Mouse (Mus musculus): ENCODE results near the gene Rasal1. TPM values are rescaled to one million over a fixed set of nuclear protein-coding genes. Genes with fewer than 3 reads are reported as not detected.

The Rasal1 gene
- polyA plus RNA-seq, 1 experiment from 2014 or later, result 0.60 TPM

DNA sequence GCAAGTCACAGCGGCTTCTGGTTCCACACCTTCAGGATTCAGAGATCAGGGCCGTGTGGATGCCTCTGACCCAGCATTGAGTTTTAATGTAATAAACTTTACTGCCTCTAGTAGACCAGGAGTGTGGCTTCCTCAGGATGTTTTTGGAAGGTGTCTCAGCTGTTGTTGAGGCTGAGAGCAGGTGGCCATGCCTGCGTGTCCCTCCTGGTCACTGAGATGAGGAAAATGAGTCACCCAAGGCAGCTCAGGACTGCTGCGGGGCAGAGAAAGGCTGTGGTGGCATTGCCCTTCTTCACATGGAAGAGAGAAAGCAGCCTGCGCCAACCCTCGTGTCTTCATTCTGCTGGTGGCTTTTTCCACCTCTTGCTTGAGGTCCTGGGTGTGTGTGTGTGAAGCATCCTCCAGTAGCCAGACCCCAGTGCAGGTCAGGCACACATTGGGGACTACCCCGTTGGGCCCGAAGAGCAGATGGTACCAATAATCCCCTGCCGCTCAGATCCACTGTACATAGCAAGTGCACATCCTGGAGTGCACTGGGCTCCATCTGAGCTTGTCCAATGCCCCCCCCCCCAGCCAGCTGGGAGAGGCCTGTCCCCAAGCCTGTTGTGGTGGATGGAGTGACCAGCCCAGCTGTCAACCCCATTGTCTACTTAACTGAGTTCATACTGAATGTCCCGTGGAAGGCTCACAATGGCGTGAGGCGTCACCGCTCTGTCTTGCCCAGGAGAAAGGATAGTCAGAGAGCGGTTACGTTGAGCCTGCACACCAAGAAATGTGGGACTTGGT lies 20.9 kb upstream of the Rasal1 start:
- H3K4me3 ChIP-seq, result no peak overlapping the region
- WGBS, result 93% methylated on average over 15 of the region's 15 CpGs
- peaks cover 33% of the 10 kb centered on the region for H3K4me1 ChIP-seq
- peaks cover 33% of the 10 kb centered on the region for H3K27me3 ChIP-seq (ENCODE audit: insufficient read depth, poor library complexity, severe bottlenecking)
- DNase-seq (ENCODE audit: low spot score), result no peak
- no peak overlapping the region for H3K27ac ChIP-seq
- H3K9me3 ChIP-seq, result no peaks in the 10 kb centered on the region
- H3K36me3 ChIP-seq, result peaks cover 61% of the 10 kb centered on the region

DNA sequence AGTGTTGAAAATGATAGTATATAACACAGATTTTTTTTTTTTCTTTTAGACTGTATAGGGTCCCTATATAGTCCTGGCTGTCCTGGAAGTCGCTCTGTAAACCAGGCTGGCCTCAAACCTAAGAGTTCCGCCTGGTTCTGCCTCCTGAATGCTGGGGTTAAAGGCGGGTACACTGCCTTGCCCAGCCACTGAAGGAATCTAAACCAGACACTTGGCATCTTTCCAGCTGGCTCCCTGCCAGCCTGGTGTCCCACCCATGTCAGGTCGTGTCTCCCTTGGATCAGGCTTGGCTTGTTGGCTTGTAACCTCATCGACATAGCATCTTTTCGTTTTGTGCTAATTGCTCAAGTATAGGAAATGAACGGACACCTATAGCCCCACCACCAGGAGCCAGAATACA lies 20.0 kb upstream of the Rasal1 start:
- no peak for DNase-seq (ENCODE audit: low spot score)
- Histone ChIP-seq H3K27me3 (ENCODE audit: insufficient read depth, poor library complexity, severe bottlenecking) (peaks cover 40% of the 10 kb centered on the region), H3K4me1 (peaks cover 34% of the 10 kb centered on the region), H3K27ac (no peak overlapping the region), H3K36me3 (peaks cover 51% of the 10 kb centered on the region), H3K4me3 (no peak overlapping the region), H3K9me3 (no peaks in the 10 kb centered on the region)
- 66% methylated on average over 7 of the region's 7 CpGs for WGBS

- Histone ChIP-seq H3K4me1 (peaks cover 39% of the 10 kb centered on the region), H3K4me3 (peak overlapping the region; percentile 54), H3K36me3 (peaks cover 26% of the 10 kb centered on the region), H3K27ac (peak overlapping the region; percentile 63), H3K9me3 (no peaks in the 10 kb centered on the region), H3K27me3 (ENCODE audit: insufficient read depth, poor library complexity, severe bottlenecking) (peaks cover 40% of the 10 kb centered on the region)
- 3% methylated on average over 29 of the region's 29 CpGs for WGBS
- DNase-seq (ENCODE audit: low spot score), result no peak
These were observed 17.5 kb upstream of the Rasal1 start for GRCm38 (mm10) chr5:120631128-120631527.

DNA sequence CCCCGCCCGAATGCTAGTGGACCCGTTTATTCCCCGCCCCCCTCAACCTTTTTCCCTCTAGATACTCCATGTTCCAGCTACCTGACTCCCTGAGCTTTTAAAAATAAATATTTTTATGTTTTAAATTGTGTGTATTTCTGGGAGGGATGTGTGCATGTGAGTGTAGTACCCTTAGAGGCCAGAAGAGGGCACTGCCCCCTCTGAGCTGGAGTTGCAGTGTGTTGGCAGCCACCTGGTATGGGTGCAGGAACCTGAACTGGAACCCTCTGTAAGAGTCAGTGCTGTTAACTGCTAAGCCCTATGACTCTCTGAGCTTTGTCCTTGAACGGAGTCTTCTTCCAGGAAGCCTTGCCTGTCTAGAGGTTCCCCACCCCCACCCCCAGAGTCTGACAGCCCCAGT lies 16.7 kb upstream of the Rasal1 start:
- no peak overlapping the region for H3K27ac ChIP-seq
- no peak for DNase-seq (ENCODE audit: low spot score)
- 0 out of 2 replicates have a peak overlapping the region, but pooled peaks have one; percentile 54 for H3K4me3 ChIP-seq
- H3K9me3 ChIP-seq, result no peaks in the 10 kb centered on the region
- peaks cover 19% of the 10 kb centered on the region for H3K36me3 ChIP-seq
- WGBS, result 78% methylated on average over 5 of the region's 5 CpGs
- peaks cover 40% of the 10 kb centered on the region for H3K27me3 ChIP-seq (ENCODE audit: insufficient read depth, poor library complexity, severe bottlenecking)
- peaks cover 35% of the 10 kb centered on the region for H3K4me1 ChIP-seq

GRCm38 (mm10) chr5:120634131-120634530 lies 14.5 kb upstream of the Rasal1 start, which contains the start of gene Cfap73:
Gene Cfap73, minus strand, starts transcription at chr5:120634235.
- H3K27ac ChIP-seq, result no peak within 1 kb of the TSS
- WGBS, result 43% methylated on average over 9 of the region's 9 CpGs

GRCm38 (mm10) chr5:120634860-120635259 lies 13.8 kb upstream of the Rasal1 start:
- peaks cover 23% of the 10 kb centered on the region for H3K4me1 ChIP-seq
- H3K4me3 ChIP-seq, result no peak overlapping the region
- H3K36me3 ChIP-seq, result no peaks in the 10 kb centered on the region
- DNase-seq (ENCODE audit: low spot score), result no peak
- 49% methylated on average over 5 of the region's 5 CpGs for WGBS
- H3K9me3 ChIP-seq, result no peaks in the 10 kb centered on the region
- H3K27me3 ChIP-seq (ENCODE audit: insufficient read depth, poor library complexity, severe bottlenecking), result peaks cover 29% of the 10 kb centered on the region
- H3K27ac ChIP-seq, result no peak overlapping the region

More at GRCm38 (mm10) chr5:120634131-120634530, 14.5 kb upstream of the Rasal1 start, which contains the start of gene Cfap73:
- no peak for DNase-seq (ENCODE audit: low spot score)
- peaks cover 23% of the 10 kb centered on the region for H3K4me1 ChIP-seq
- H3K9me3 ChIP-seq, result no peaks in the 10 kb centered on the region
- no peak within 1 kb of the TSS for H3K4me3 ChIP-seq
- no peaks in the 10 kb centered on the region for H3K36me3 ChIP-seq
- peaks cover 36% of the 10 kb centered on the region for H3K27me3 ChIP-seq (ENCODE audit: insufficient read depth, poor library complexity, severe bottlenecking)

DNA sequence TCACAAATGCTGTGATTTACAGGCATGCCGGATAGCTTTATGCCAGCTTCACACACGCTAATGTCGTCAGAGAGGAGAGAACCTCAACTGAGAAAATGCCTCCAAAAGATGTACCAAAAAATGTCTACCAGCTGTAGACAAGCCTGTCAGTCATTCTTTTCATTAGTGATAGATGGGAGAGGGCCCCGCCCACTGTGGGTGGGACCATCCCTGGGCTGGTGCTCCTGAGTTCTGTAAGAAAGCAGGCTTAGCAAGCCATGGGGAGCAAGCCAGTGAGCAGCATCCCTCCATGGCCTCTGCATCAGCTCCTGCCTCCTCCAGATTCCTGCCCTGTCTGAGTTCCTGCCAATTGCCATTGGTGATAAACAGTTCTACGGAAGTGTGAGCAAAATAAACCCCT lies 13.0 kb upstream of the Rasal1 start:
- WGBS, result 80% methylated on average over 5 of the region's 5 CpGs

DNA sequence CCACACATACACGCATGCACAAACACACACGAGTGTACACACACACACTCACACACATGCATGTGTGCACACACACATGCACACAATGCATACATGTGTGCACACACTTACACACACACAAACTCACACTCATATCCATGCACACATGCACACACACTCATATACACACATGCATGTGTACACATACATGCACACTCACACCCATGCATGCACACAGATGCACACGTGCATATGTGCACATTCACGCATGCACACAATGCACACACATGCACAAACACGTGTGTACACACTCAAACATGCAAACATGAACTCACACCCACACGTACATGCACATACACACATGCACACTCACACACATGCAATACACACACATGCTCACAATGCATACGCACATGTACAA lies 8.5 kb upstream of the Rasal1 start:
- Histone ChIP-seq H3K36me3 (no peaks in the 10 kb centered on the region), H3K4me3 (no peak overlapping the region), H3K27me3 (ENCODE audit: insufficient read depth, poor library complexity, severe bottlenecking) (peaks cover 5% of the 10 kb centered on the region; the same call in 1 of the 2 replicates), H3K9me3 (no peaks in the 10 kb centered on the region), H3K27ac (no peak overlapping the region), H3K4me1 (peaks cover 9% of the 10 kb centered on the region; the same call in 1 of the 2 replicates)
- no peak for DNase-seq (ENCODE audit: low spot score)
- WGBS, result 94% methylated on average over 7 of the region's 7 CpGs

More for the DNA sequence above, 13.0 kb upstream of the Rasal1 start:
- Histone ChIP-seq H3K4me1 (peaks cover 23% of the 10 kb centered on the region), H3K27me3 (ENCODE audit: insufficient read depth, poor library complexity, severe bottlenecking) (peaks cover 23% of the 10 kb centered on the region; the same call in 1 of the 2 replicates), H3K4me3 (no peak overlapping the region), H3K9me3 (no peaks in the 10 kb centered on the region), H3K36me3 (no peaks in the 10 kb centered on the region), H3K27ac (no peak overlapping the region)
- no peak for DNase-seq (ENCODE audit: low spot score)

- no peaks in the 10 kb centered on the region for H3K9me3 ChIP-seq
- H3K36me3 ChIP-seq, result no peaks in the 10 kb centered on the region
- no peak overlapping the region for H3K4me3 ChIP-seq
- no peak overlapping the region for H3K27ac ChIP-seq
- no peak for DNase-seq (ENCODE audit: low spot score)
- peaks cover 12% of the 10 kb centered on the region for H3K4me1 ChIP-seq
- H3K27me3 ChIP-seq (ENCODE audit: insufficient read depth, poor library complexity, severe bottlenecking), result peaks cover 18% of the 10 kb centered on the region
- 74% methylated on average over 14 of the region's 14 CpGs for WGBS
These were observed 5.1 kb upstream of the Rasal1 start for GRCm38 (mm10) chr5:120643365-120644085.

DNA sequence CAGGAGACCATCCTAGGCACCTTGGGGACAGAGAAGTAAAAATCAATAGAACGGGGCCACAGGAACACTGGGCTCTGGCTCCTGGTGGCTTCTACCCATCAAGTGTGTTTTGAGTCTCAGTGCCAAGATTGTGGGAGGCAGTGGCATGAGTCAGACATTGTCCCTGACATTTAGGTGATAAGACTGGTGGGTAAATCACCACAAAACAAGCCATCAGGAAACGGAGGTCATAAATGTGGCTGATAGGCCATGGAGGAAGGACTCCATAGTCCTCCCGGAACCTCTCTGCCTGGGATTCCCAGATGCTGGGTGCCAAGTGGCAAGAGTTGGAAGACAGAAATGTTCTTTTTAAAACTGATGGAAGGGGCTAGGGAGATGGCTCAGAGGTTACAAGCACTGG lies 4.4 kb upstream of the Rasal1 start:
- no peak for DNase-seq (ENCODE audit: low spot score)
- H3K36me3 ChIP-seq, result no peaks in the 10 kb centered on the region
- H3K4me1 ChIP-seq, result peaks cover 19% of the 10 kb centered on the region
- no peaks in the 10 kb centered on the region for H3K9me3 ChIP-seq
- peaks cover 25% of the 10 kb centered on the region for H3K27me3 ChIP-seq (ENCODE audit: insufficient read depth, poor library complexity, severe bottlenecking)
- 66% methylated on average over 3 of the region's 3 CpGs for WGBS
- H3K4me3 ChIP-seq, result no peak overlapping the region
- H3K27ac ChIP-seq, result no peak overlapping the region

- no peak for DNase-seq (ENCODE audit: low spot score)
- H3K4me3 ChIP-seq, result no peak overlapping the region
- H3K27me3 ChIP-seq (ENCODE audit: insufficient read depth, poor library complexity, severe bottlenecking), result peaks cover 41% of the 10 kb centered on the region
- WGBS, result 68% methylated on average over 6 of the region's 6 CpGs
- H3K36me3 ChIP-seq, result no peaks in the 10 kb centered on the region
- H3K9me3 ChIP-seq, result no peaks in the 10 kb centered on the region
- H3K27ac ChIP-seq, result no peak overlapping the region
- peaks cover 24% of the 10 kb centered on the region for H3K4me1 ChIP-seq
These were observed 2.8 kb upstream of the Rasal1 start for GRCm38 (mm10) chr5:120645851-120646250.

GRCm38 (mm10) chr5:120647361-120647760 lies 1.3 kb upstream of the Rasal1 start:
- no peaks in the 10 kb centered on the region for H3K36me3 ChIP-seq
- H3K27me3 ChIP-seq (ENCODE audit: insufficient read depth, poor library complexity, severe bottlenecking), result peaks cover 52% of the 10 kb centered on the region
- H3K9me3 ChIP-seq, result no peaks in the 10 kb centered on the region
- no peak overlapping the region for H3K27ac ChIP-seq
- H3K4me3 ChIP-seq, result no peak overlapping the region
- DNase-seq (ENCODE audit: low spot score), result no peak
- WGBS, result 73% methylated on average over 4 of the region's 4 CpGs
- peaks cover 28% of the 10 kb centered on the region for H3K4me1 ChIP-seq
